Mouse (Mus musculus) hindbrain, embryonic 12.5 days (tissue): Measurements from ENCODE around the gene Adgrb3. TPM values are rescaled to one million over a fixed set of nuclear protein-coding genes. Genes with fewer than 3 reads are reported as not detected.
A peak's percentile ranks its signal among the peaks of the same experiment; 100 is the strongest.

Experiments
- ATAC-seq: fragments of 200-750 bp; cut with Nextera tagmentation; 2 replicates; pipeline ENCODE4 v1.8.0; 2017; ENCODE audit warnings: moderate TSS enrichment; ENCODE audit not compliant: low FRiP score
- H3K27ac ChIP-seq: fragments of 300-500 bp; sonication (generic); 2 replicates; pipeline ENCODE4 v1.5.1; 2016; ENCODE audit warnings: mild to moderate bottlenecking
- H3K27me3 ChIP-seq: fragments of 300-500 bp; sonication (generic); 2 replicates; pipeline ENCODE4 v1.6.1; 2016; ENCODE audit warnings: mild to moderate bottlenecking
- H3K36me3 ChIP-seq: fragments of 300-500 bp; sonication (generic); 2 replicates; pipeline ENCODE4 v1.6.1; 2016; ENCODE audit warnings: mild to moderate bottlenecking
- H3K4me1 ChIP-seq: fragments of 300-500 bp; sonication (generic); 2 replicates; pipeline ENCODE4 v1.6.1; 2016
- H3K4me2 ChIP-seq: fragments of 300-500 bp; sonication (generic); replicated peaks from 2 replicates; pipeline ENCODE4 v1.6.1; 2016; ENCODE audit warnings: mild to moderate bottlenecking
- H3K4me3 ChIP-seq: fragments of 300-500 bp; sonication (generic); 2 replicates; pipeline ENCODE4 v1.5.1; 2016; ENCODE audit warnings: mild to moderate bottlenecking
- H3K9ac ChIP-seq: fragments of 300-500 bp; sonication (generic); 2 replicates; pipeline ENCODE4 v1.6.1; 2016; ENCODE audit warnings: mild to moderate bottlenecking, moderate library complexity
- H3K9me3 ChIP-seq: fragments of 300-500 bp; sonication (generic); replicated peaks from 2 replicates; pipeline ENCODE4 v1.6.1; 2016; ENCODE audit warnings: mild to moderate bottlenecking
- WGBS: fragments of 180-500 bp; shearing (Covaris S2); methylation state at CpG from one replicate; pipeline ENCODE4 v1.1.7; 2016; 5-methylcytosine and 5-hydroxymethylcytosine counted together
- polyA plus RNA-seq: library from polyadenylated mRNA; unstranded; fragments of >200 nt; fragmentation: Nextera tagmentation; extraction: Ambion mirVana; gene quantifications from 2 replicates; pipeline ENCODE4 v1.2.1, GENCODE M21; 2016

Adgrb3 gene
- polyA plus RNA-seq, 1 experiment from 2014 or later, result 22.4 TPM

DNA sequence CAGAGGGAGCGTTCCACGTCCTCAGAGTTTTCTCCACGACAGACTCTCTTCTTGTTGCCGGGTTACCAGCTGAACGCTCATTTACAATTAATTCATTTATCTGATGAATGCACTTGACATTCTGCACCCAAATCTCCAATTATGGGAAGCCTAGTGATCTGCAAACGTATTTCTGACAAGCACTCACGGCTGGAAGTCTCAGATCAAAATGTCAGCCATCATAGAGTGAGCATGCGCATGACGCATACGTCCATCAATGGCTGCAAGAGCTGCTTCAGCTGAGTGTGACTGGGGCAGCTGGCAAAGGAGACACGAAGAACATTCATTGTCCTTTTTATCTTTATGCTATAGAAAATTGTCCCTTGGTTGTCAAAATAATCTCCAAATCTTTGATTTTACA is 637.5 kb downstream of the Adgrb3 start:
- Histone ChIP-seq H3K4me3 (no peak overlapping the region), H3K27me3 (no peaks in the 10 kb centered on the region), H3K4me2 (no peak overlapping the region), H3K9me3 (no peaks in the 10 kb centered on the region), H3K27ac (no peak overlapping the region), H3K36me3 (no peaks in the 10 kb centered on the region), H3K4me1 (peaks cover 5% of the 10 kb centered on the region; the same call in 1 of the 2 replicates), H3K9ac (no peak overlapping the region)
- WGBS, result 47% methylated on average over 11 of the region's 11 CpGs
- ATAC-seq, result peak; percentile 50; the same call in 1 of the 2 replicates

DNA sequence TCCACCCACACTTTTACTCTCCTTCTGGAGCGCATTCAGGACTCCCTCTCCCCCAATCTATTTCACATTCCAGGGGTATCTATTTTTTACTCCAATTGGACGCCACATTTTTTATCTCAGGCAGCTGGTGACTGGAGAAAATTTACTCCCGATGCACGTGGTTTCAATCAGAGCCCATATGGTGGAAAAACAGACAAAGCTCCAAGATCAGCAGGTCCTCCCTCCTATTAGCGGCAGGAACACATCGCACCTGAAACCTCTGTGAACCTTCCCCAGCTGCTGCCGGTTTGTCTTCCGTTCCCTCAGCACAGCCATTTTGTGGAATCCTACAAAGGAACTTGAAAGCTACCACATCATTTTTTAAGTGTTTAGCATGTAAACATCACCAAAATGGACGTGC is 640.2 kb downstream of the Adgrb3 start:
- Histone ChIP-seq H3K4me2 (no peak overlapping the region), H3K27ac (no peak overlapping the region), H3K9ac (no peak overlapping the region), H3K4me3 (no peak overlapping the region), H3K27me3 (no peaks in the 10 kb centered on the region), H3K4me1 (peaks cover 5% of the 10 kb centered on the region; the same call in 1 of the 2 replicates), H3K36me3 (no peaks in the 10 kb centered on the region), H3K9me3 (no peaks in the 10 kb centered on the region)
- ATAC-seq, result no peak
- WGBS, result 66% methylated on average over 9 of the region's 9 CpGs

DNA sequence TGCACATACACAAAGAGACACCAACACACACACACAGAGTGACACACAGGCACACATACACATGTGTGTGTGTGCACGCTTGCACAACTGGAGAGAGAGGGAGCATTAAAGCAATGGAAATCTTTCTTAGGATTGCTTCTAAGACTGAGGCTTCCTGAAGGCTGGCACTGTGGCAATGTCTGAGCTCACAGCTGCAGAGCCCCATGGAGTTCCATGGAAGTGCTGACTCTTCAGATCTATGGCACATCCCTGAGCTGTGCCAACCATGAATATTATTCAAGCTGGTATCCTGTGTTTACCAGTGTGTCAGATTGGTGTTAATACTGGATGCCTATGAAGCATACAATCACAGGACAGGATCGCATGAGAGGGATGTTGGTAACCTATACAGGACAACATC is 643.6 kb downstream of the Adgrb3 start:
- Histone ChIP-seq H3K4me2 (no peak overlapping the region), H3K9me3 (no peaks in the 10 kb centered on the region), H3K9ac (no peak overlapping the region), H3K4me3 (no peak overlapping the region), H3K27me3 (no peaks in the 10 kb centered on the region), H3K36me3 (no peaks in the 10 kb centered on the region), H3K4me1 (0 out of 2 replicates have a peak, but pooled peaks cover 2% of the 10 kb centered on the region), H3K27ac (no peak overlapping the region)
- 0 out of 2 replicates have a peak, but pooled peaks have one; percentile 3 for ATAC-seq
- 95% methylated on average over 2 of the region's 2 CpGs for WGBS

DNA sequence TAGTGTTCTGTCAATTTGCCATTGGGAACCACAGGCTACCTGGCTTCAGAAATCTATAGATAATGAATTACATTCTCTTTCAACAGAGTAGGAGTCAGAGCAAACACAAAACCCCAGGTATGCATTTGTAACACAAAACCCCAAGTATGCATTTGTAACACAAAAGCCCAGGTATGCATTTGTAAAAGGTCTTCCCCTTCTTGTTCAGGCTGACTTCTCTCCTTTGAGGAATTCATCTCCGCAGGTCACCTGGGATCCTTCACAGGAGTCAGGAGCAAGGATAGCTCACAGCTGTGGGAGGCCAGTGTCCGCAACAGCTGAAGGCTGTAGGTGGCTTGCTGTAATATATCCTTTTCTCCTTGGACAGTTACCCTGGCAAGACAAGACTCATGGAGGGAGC is 647.6 kb downstream of the Adgrb3 start:
- no peak for ATAC-seq
- Histone ChIP-seq H3K9me3 (no peaks in the 10 kb centered on the region), H3K27ac (no peak overlapping the region), H3K36me3 (no peaks in the 10 kb centered on the region), H3K9ac (no peak overlapping the region), H3K4me1 (peaks cover 24% of the 10 kb centered on the region), H3K4me2 (no peak overlapping the region), H3K27me3 (no peaks in the 10 kb centered on the region), H3K4me3 (no peak overlapping the region)
- 71% methylated on average over 2 of the region's 2 CpGs for WGBS

DNA sequence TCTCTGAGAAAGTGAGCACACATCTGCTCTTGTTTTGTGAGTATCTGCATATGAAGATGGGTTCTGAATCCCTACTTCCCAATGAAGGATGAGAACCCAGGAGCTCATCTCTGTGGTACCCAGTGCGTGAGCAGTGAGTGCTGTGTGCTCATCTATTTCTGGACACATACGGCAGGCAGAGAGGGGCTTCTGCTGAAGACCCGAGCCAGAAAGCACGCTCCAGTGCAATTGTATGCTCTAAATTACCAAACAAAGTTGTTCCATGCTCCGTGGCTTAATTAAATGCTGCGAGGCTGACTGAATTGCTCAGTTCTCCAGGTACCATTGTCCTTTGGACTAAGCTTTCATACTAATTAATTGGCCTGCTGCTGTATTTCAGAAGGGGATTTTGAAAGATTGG is 648.9 kb downstream of the Adgrb3 start:
- no peak overlapping the region for H3K9ac ChIP-seq
- no peak overlapping the region for H3K4me2 ChIP-seq
- peaks cover 24% of the 10 kb centered on the region for H3K4me1 ChIP-seq
- H3K36me3 ChIP-seq, result no peaks in the 10 kb centered on the region
- H3K9me3 ChIP-seq, result no peaks in the 10 kb centered on the region
- ATAC-seq, result peak; percentile 24; the same call in 1 of the 2 replicates
- WGBS, result 29% methylated on average over 6 of the region's 6 CpGs
- no peaks in the 10 kb centered on the region for H3K27me3 ChIP-seq
- H3K27ac ChIP-seq, result 0 out of 2 replicates have a peak overlapping the region, but pooled peaks have one; percentile 12
- H3K4me3 ChIP-seq, result no peak overlapping the region

DNA sequence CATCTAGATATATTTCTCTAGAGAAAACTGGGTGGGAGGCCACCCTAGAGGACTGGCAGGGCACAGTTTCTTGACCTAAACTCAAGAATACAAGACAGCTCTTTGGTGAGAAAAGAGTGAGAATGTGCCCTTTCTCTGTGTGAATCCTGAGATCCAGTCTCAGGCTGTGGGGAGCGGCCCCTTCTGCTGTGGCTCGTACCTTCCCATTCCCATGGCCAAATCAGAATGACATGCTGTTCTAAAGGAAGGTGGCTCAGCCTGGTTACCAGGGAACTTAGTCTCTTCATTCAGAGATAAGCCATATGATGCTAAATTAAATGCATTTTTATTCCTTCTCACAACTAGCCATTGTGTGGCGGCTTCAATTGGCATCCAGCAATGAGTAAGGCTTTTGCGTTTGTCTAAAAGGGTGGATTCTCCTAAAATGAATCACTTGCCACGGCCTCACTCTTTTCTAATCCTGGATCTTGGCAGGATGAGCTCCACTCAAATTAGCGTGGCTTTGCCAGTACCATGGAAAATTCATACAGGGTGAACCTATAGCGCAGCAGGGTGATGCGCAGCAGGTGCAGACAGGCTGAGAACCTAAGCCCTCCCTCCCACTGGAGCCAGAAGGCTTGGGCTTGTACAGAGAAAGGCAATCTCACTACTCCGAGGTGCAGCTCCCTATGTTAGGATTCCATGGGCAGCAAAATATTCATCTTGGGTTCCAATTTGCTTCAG is 649.5 kb downstream of the Adgrb3 start:
- H3K27me3 ChIP-seq, result no peaks in the 10 kb centered on the region
- peak; percentile 59; the same call in 1 of the 2 replicates for ATAC-seq
- 48% methylated on average over 9 of the region's 9 CpGs for WGBS
- H3K9me3 ChIP-seq, result no peaks in the 10 kb centered on the region
- H3K4me1 ChIP-seq, result peaks cover 24% of the 10 kb centered on the region
- no peaks in the 10 kb centered on the region for H3K36me3 ChIP-seq
- H3K4me3 ChIP-seq, result no peak overlapping the region
- H3K27ac ChIP-seq, result peak overlapping the region; percentile 12; the same call in 1 of the 2 replicates
- no peak overlapping the region for H3K4me2 ChIP-seq
- no peak overlapping the region for H3K9ac ChIP-seq

DNA sequence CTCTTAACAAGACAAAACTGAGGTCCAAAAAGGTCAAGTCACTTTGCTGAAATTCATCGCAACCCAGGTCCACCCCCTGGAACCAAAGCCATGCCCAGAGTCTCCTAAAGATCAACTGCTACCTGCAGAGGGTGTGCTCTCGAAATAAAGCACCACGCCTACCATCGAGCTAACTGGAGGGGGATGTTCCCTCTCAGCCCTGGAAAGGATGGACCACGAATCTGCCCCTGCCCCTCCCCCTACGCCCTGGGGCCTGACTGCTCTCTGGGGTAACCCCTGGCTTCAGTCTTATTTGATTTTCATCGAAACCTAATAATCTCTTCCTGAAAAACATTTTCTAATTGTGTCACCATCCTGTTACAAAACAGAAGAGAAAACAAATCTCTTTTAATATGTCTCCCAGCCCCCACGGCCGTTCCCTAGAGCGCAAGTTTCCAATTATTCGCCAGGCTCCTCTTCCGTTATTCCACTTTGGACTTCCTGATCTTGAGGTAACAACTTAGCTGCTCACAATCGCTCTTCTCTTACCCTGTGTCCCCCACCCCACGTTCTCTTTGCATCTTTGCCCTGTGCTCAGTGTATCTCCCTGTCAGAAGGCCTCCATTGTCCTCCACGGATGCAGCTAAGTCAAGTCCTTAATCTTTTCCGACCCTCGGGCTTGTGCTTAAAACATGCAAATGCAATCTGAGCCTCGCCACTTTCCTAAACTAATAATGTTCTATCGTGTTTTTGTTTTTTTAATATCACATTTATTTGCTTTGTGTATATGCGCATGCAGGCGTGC is 651.0 kb downstream of the Adgrb3 start:
- ATAC-seq, result peak; percentile 43; the same call in 1 of the 2 replicates
- H3K4me3 ChIP-seq, result no peak overlapping the region
- peak overlapping the region; percentile 23; the same call in 1 of the 2 replicates for H3K27ac ChIP-seq
- H3K9me3 ChIP-seq, result no peaks in the 10 kb centered on the region
- 39% methylated on average over 21 of the region's 21 CpGs for WGBS
- H3K27me3 ChIP-seq, result no peaks in the 10 kb centered on the region
- no peaks in the 10 kb centered on the region for H3K36me3 ChIP-seq
- H3K9ac ChIP-seq, result no peak overlapping the region
- H3K4me2 ChIP-seq, result peak overlapping the region; percentile 19; the same call in 1 of the 2 replicates
- peaks cover 24% of the 10 kb centered on the region for H3K4me1 ChIP-seq

DNA sequence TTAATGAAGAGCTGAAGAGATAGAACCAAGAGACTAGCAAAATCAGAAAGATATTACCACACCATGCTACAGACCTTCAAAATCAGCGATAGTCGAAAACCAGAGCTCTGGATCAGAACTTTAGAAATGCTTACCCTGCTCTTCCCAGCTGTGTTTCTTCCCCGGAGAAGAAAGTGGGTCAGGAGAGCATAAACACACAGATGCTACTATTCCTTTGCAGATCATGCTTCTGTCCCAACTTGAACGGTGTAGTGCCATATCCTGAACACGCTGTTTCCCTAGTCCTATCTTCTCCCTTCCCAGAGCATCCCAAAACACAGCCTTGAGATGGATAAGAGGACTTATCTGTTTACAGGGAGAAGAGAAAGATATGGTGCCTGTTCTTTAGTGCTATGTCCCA is 662.4 kb downstream of the Adgrb3 start:
- Histone ChIP-seq H3K4me1 (0 out of 2 replicates have a peak, but pooled peaks cover 3% of the 10 kb centered on the region), H3K9me3 (no peaks in the 10 kb centered on the region), H3K27ac (no peak overlapping the region), H3K4me3 (no peak overlapping the region), H3K27me3 (no peaks in the 10 kb centered on the region), H3K36me3 (no peaks in the 10 kb centered on the region), H3K4me2 (no peak overlapping the region), H3K9ac (no peak overlapping the region)
- 95% methylated on average over 5 of the region's 5 CpGs for WGBS
- ATAC-seq, result no peak

DNA sequence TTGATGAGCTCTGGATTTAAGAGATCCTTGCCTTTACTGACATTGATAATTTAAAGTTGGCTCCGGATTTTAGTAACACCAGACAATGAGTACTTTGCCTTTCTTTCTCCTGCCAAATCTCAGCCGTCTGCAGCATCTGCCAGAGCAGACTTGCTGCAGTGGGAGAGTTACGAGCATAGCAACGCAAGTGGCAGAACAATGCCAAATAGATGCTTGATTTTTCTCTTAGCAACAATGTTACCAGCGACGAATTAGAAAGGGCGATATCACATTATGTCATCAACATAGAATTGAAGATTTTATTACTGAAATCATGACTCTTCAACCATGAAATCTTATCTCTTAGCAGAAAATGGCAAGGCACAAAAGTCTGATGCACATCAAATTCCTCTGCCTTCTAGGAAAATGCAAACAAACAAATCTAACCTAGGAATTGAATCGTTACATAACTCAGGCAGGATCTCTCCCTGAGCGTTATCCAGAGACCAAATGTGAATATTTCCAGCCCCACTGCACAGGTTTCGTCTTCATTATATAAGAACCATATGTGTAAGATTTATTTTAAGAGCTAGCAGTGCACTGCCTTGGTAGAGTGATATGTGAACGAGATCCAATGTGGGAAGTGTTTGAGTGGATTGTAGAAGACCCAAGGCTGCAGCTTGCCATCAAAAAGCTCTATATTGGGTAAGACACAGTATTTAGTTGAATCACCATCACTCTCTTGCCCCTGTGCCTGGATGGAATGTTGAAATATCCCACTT is 663.3 kb downstream of the Adgrb3 start:
- Histone ChIP-seq H3K4me3 (no peak overlapping the region), H3K4me1 (0 out of 2 replicates have a peak, but pooled peaks cover 3% of the 10 kb centered on the region), H3K27me3 (no peaks in the 10 kb centered on the region), H3K9ac (no peak overlapping the region), H3K36me3 (no peaks in the 10 kb centered on the region), H3K4me2 (no peak overlapping the region), H3K27ac (no peak overlapping the region), H3K9me3 (no peaks in the 10 kb centered on the region)
- no peak for ATAC-seq
- WGBS, result 58% methylated on average over 11 of the region's 11 CpGs

DNA sequence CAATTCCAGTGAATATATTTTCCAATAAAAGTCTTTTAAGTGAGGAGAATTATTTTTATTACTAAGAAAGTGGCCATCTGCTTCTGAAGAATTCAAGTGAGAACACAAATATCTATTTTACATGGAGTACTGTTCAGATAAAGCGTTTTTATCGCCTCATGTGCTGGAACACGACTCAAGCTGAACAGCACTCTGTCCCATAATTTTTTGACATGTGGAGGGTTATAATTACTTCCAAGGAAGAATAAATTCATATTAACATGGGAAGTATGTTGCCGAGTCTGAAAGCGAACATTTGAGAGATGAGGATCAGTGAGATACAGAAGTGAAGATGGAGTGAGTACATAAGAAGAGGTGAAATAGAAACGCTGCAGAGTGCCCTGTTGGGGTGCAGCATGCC is 665.9 kb downstream of the Adgrb3 start:
- WGBS, result 83% methylated on average over 6 of the region's 6 CpGs
- ATAC-seq, result no peak
- H3K27ac ChIP-seq, result no peak overlapping the region
- no peaks in the 10 kb centered on the region for H3K36me3 ChIP-seq
- no peak overlapping the region for H3K4me3 ChIP-seq
- H3K9me3 ChIP-seq, result no peaks in the 10 kb centered on the region
- no peaks in the 10 kb centered on the region for H3K27me3 ChIP-seq
- H3K9ac ChIP-seq, result no peak overlapping the region
- no peak overlapping the region for H3K4me2 ChIP-seq
- H3K4me1 ChIP-seq, result 0 out of 2 replicates have a peak, but pooled peaks cover 3% of the 10 kb centered on the region

DNA sequence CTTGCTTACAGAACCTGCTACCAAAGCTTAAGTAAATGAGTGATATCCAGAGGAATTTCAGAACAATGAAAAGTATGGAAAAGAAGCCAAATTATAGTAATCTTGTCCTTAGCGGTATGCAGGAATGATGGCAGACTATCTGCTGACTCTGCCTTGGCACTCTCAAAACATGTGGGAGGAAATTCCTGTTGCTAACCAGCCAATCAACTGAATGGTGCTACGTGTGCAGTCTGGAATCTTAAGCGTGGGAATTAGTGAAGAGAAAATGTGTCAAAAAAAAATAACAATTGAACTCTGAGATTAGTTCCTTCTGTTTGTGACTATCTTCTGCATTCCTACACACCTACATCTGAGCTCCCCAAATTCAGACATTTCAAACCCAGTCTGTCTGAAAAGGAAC is 683.3 kb downstream of the Adgrb3 start:
- Histone ChIP-seq H3K4me1 (no peaks in the 10 kb centered on the region), H3K4me2 (no peak overlapping the region), H3K27ac (no peak overlapping the region), H3K4me3 (no peak overlapping the region), H3K36me3 (no peaks in the 10 kb centered on the region), H3K9ac (no peak overlapping the region), H3K9me3 (no peaks in the 10 kb centered on the region), H3K27me3 (no peaks in the 10 kb centered on the region)
- no peak for ATAC-seq
- 75% methylated on average over 3 of the region's 3 CpGs for WGBS
